Mouse (Mus musculus): Measurements from ENCODE around the gene B9d2. TPM values are rescaled to one million over a fixed set of nuclear protein-coding genes. Genes with fewer than 3 reads are reported as not detected.

B9d2 gene
- 35.0 and 43.1 TPM in 2 replicates for polyA plus RNA-seq (2012; rRNA removed; ENCODE audit: low replicate concordance)

GRCm38 (mm10) chr7:25680514-25681258, at the start of gene B9d2:
TSS of gene B9d2 (plus strand) at chr7:25680780.

GRCm38 (mm10) chr7:25658657-25659472, 21.7 kb upstream of the B9d2 start, which contains the start of the genes Bckdha and Exosc5:
TSS of gene Bckdha (minus strand) at chr7:25658981.
TSS of gene Exosc5 (plus strand) at chr7:25659164.

GRCm38 (mm10) chr7:25674719-25675300, 5.8 kb upstream of the B9d2 start, which contains the start of gene Tmem91:
TSS of gene Tmem91 (minus strand) at chr7:25675166.

GRCm38 (mm10) chr7:25686680-25687531, 6.3 kb downstream of the B9d2 start, which contains the start of gene Tgfb1:
TSS of gene Tgfb1 (plus strand) at chr7:25687002.

GRCm38 (mm10) chr7:25718788-25719417, 38.3 kb downstream of the B9d2 start, which contains the start of gene Ccdc97:
TSS of gene Ccdc97 (minus strand) at chr7:25719088.

Other genes starting within 250 kb of the B9d2 start
- 13.7 and 21.6 TPM in 2 replicates for gene Ceacam1, start 203.2 kb upstream of the B9d2 start, polyA plus RNA-seq (2012; rRNA removed; ENCODE audit: low replicate concordance)
- 0.14 and 0.29 TPM in 2 replicates for gene Ceacam2, start 140.9 kb upstream of the B9d2 start, polyA plus RNA-seq (2012; rRNA removed; ENCODE audit: low replicate concordance)
- 0.18 TPM in 1 of 2 replicates, not detected in the other for gene Erich4, start 64.9 kb upstream of the B9d2 start, polyA plus RNA-seq (2012; rRNA removed; ENCODE audit: low replicate concordance)
- gene Dmac2, start 61.4 kb upstream of the B9d2 start, polyA plus RNA-seq (2012; rRNA removed; ENCODE audit: low replicate concordance): 33.4 and 43.7 TPM in 2 replicates
- gene B3gnt8, start 54.1 kb upstream of the B9d2 start, polyA plus RNA-seq (2012; rRNA removed; ENCODE audit: low replicate concordance): 16.1 and 17.9 TPM in 2 replicates
- gene Bckdha, start 21.8 kb upstream of the B9d2 start, polyA plus RNA-seq (2012; rRNA removed; ENCODE audit: low replicate concordance): 292 and 459 TPM in 2 replicates
- gene Exosc5, start 21.6 kb upstream of the B9d2 start, polyA plus RNA-seq (2012; rRNA removed; ENCODE audit: low replicate concordance): 72.4 and 79.6 TPM in 2 replicates
- 1.4 and 2.1 TPM in 2 replicates for gene Tmem91, start 5.6 kb upstream of the B9d2 start, polyA plus RNA-seq (2012; rRNA removed; ENCODE audit: low replicate concordance)
- gene Tgfb1, start 6.2 kb downstream of the B9d2 start, polyA plus RNA-seq (2012; rRNA removed; ENCODE audit: low replicate concordance): 33.7 and 48.0 TPM in 2 replicates
- gene Ccdc97, start 38.3 kb downstream of the B9d2 start, polyA plus RNA-seq (2012; rRNA removed; ENCODE audit: low replicate concordance): 48.8 and 69.9 TPM in 2 replicates
- gene Hnrnpul1, start 74.0 kb downstream of the B9d2 start, polyA plus RNA-seq (2012; rRNA removed; ENCODE audit: low replicate concordance): 28.5 and 60.3 TPM in 2 replicates
- 97.5 and 179 TPM in 2 replicates for gene Axl, start 107.9 kb downstream of the B9d2 start, polyA plus RNA-seq (2012; rRNA removed; ENCODE audit: low replicate concordance)
- 8.0 and 13.6 TPM in 2 replicates for gene Cyp2s1, start 136.1 kb downstream of the B9d2 start, polyA plus RNA-seq (2012; rRNA removed; ENCODE audit: low replicate concordance)
- 0.09 and 0.27 TPM in 2 replicates for gene Cyp2b10, start 216.8 kb downstream of the B9d2 start, polyA plus RNA-seq (2012; rRNA removed; ENCODE audit: low replicate concordance)